Comparison of ENCODE assay signal across 8 mouse cellular contexts in the genomic region with DNA sequence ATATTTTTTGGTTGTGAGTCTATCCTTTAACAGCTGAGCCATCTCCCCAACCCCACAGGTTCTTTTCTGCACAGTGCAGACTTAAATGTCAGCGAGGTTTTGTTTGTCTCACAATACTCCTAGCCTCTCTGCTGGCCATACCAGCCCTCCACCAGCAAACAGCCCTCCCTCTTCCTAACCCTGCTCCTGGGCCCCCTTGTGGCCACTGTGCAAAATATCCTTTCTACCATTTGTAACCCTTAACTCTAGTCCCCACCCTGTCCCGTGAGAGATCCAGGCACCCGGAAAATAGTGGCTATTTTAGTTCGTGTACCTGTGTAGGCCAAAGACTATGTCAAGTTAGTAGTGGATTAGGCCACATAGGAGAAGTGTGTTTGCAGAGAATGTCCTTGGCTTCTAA. TPM values are rescaled to one million over a fixed set of nuclear protein-coding genes. Genes with fewer than 3 reads are reported as not detected.
DNase-seq lines count a peak whose midpoint lies in the region; ATAC-seq lines count a peak whose summit lies in the region.

No protein-coding gene starts in this region.

- H3K4me1 ChIP-seq in midbrain, embryonic 10.5 days: peaks cover 9% of the 10 kb centered on the region
- H3K4me1 ChIP-seq in midbrain, embryonic 16.5 days (ENCODE audit: control insufficient read depth, insufficient read depth, low read length): no peaks in the 10 kb centered on the region
- peaks cover 20% of the 10 kb centered on the region for H3K4me1 ChIP-seq in embryonic facial prominence, embryonic 10.5 days
- peaks cover 9% of the 10 kb centered on the region for H3K4me1 ChIP-seq in kidney, embryonic 15.5 days
- no peaks in the 10 kb centered on the region for H3K4me1 ChIP-seq in stomach, embryonic 16.5 days (ENCODE audit: control insufficient read depth, insufficient read depth, low read length)

- H3K9me3 ChIP-seq in midbrain, embryonic 10.5 days (replicated peaks): no peaks in the 10 kb centered on the region
- no peaks in the 10 kb centered on the region for H3K9me3 ChIP-seq in midbrain, embryonic 16.5 days (replicated peaks; ENCODE audit: control insufficient read depth, low read length, poor library complexity, severe bottlenecking)
- no peaks in the 10 kb centered on the region for H3K9me3 ChIP-seq in embryonic facial prominence, embryonic 10.5 days
- H3K9me3 ChIP-seq in kidney, embryonic 15.5 days (replicated peaks): no peaks in the 10 kb centered on the region
- no peaks in the 10 kb centered on the region for H3K9me3 ChIP-seq in stomach, embryonic 16.5 days (replicated peaks; ENCODE audit: control insufficient read depth, low read length)

- peaks cover 16% of the 10 kb centered on the region for H3K27me3 ChIP-seq in midbrain, embryonic 10.5 days (ENCODE audit: low read depth, poor library complexity, severe bottlenecking)
- H3K27me3 ChIP-seq in midbrain, embryonic 16.5 days (ENCODE audit: control insufficient read depth, insufficient read depth, low read depth, low read length): peaks cover 1% of the 10 kb centered on the region
- H3K27me3 ChIP-seq in embryonic facial prominence, embryonic 10.5 days (replicated peaks; ENCODE audit: low read depth, poor library complexity, severe bottlenecking): peaks cover 11% of the 10 kb centered on the region
- peaks cover 4% of the 10 kb centered on the region for H3K27me3 ChIP-seq in kidney, embryonic 15.5 days
- 0 out of 2 replicates have a peak, but pooled peaks cover 1% of the 10 kb centered on the region for H3K27me3 ChIP-seq in stomach, embryonic 16.5 days (ENCODE audit: control insufficient read depth, insufficient read depth, low read length)

- 18% methylated on average over 4 of the region's 4 CpGs for WGBS in midbrain, embryonic 10.5 days
- 12% methylated on average over 4 of the region's 4 CpGs for WGBS in midbrain, embryonic 16.5 days
- 23% methylated on average over 4 of the region's 4 CpGs for WGBS in embryonic facial prominence, embryonic 10.5 days
- 13% methylated on average over 4 of the region's 4 CpGs for WGBS in kidney, embryonic 15.5 days
- WGBS in stomach, embryonic 16.5 days: 11% methylated on average over 4 of the region's 4 CpGs

- no peak overlapping the region for H3K9ac ChIP-seq in midbrain, embryonic 16.5 days (ENCODE audit: low read depth, low read length)
- H3K9ac ChIP-seq in kidney, embryonic 15.5 days: no peak overlapping the region
- no peak overlapping the region for H3K9ac ChIP-seq in stomach, embryonic 16.5 days (ENCODE audit: low read length)

- no peak overlapping the region for H3K4me2 ChIP-seq in midbrain, embryonic 16.5 days (ENCODE audit: low read length)
- no peak overlapping the region for H3K4me2 ChIP-seq in kidney, embryonic 15.5 days
- no peak overlapping the region for H3K4me2 ChIP-seq in stomach, embryonic 16.5 days (ENCODE audit: low read depth, low read length)

- peak; percentile 67 for DNase-seq in midbrain, embryonic 10.5 days (ENCODE audit: low spot score)
- peak; percentile 90 for DNase-seq in ZHBTc4 (ENCODE audit: low read depth, low spot score)
- peak; percentile 78 for DNase-seq in embryonic facial prominence, embryonic 10.5 days (ENCODE audit: low spot score)
- peak; percentile 56 for DNase-seq in lung, postnatal 25 days (ENCODE audit: low spot score)
- DNase-seq in right cerebral cortex, postnatal 36 days (ENCODE audit: low spot score in 2 of 2): no peak

- no peak overlapping the region for H3K27ac ChIP-seq in midbrain, embryonic 10.5 days (replicated peaks)
- no peak overlapping the region for H3K27ac ChIP-seq in midbrain, embryonic 16.5 days (ENCODE audit: low read length)
- no peak overlapping the region for H3K27ac ChIP-seq in embryonic facial prominence, embryonic 10.5 days (replicated peaks)
- no peak overlapping the region for H3K27ac ChIP-seq in kidney, embryonic 15.5 days
- H3K27ac ChIP-seq in stomach, embryonic 16.5 days (ENCODE audit: low read length): no peak overlapping the region

- ATAC-seq in midbrain, embryonic 16.5 days: no peak
- ATAC-seq in kidney, embryonic 15.5 days (replicated peaks; ENCODE audit: low FRiP score): peak; percentile 74
- ATAC-seq in stomach, embryonic 16.5 days (ENCODE audit: insufficient read depth, low FRiP score): peak; percentile 79

- peaks cover 5% of the 10 kb centered on the region for H3K36me3 ChIP-seq in midbrain, embryonic 10.5 days
- no peaks in the 10 kb centered on the region for H3K36me3 ChIP-seq in midbrain, embryonic 16.5 days (ENCODE audit: control insufficient read depth, insufficient read depth, low read length)
- H3K36me3 ChIP-seq in embryonic facial prominence, embryonic 10.5 days (replicated peaks): peaks cover 5% of the 10 kb centered on the region
- peaks cover 1% of the 10 kb centered on the region; the same call in 1 of the 2 replicates for H3K36me3 ChIP-seq in kidney, embryonic 15.5 days
- no peaks in the 10 kb centered on the region for H3K36me3 ChIP-seq in stomach, embryonic 16.5 days (ENCODE audit: control insufficient read depth, insufficient read depth, low read length)

- H3K4me3 ChIP-seq in midbrain, embryonic 10.5 days: no peak overlapping the region
- no peak overlapping the region for H3K4me3 ChIP-seq in midbrain, embryonic 16.5 days (ENCODE audit: low read depth, low read length)
- no peak overlapping the region for H3K4me3 ChIP-seq in embryonic facial prominence, embryonic 10.5 days
- no peak overlapping the region for H3K4me3 ChIP-seq in kidney, embryonic 15.5 days (replicated peaks)
- H3K4me3 ChIP-seq in stomach, embryonic 16.5 days (replicated peaks; ENCODE audit: low read length): no peak overlapping the region

RNA-seq across cellular contexts. Expression of a gene that starts 6.5 kb away (rescaled TPM):
- polyA plus RNA-seq in midbrain, embryonic 10.5 days (2016; fragmentation: Nextera tagmentation; extraction: Ambion mirVana): 0.32 and 0.39 TPM in 2 replicates
- 10.1 and 17.1 TPM in 2 replicates for polyA plus RNA-seq in midbrain, embryonic 16.5 days (2015; fragmentation: Nextera tagmentation; extraction: Ambion mirVana)
- polyA plus RNA-seq in embryonic facial prominence, embryonic 10.5 days (2016; fragmentation: Nextera tagmentation; extraction: Ambion mirVana): 1.8 and 2.0 TPM in 2 replicates
- 0.63 and 1.0 TPM in 2 replicates for polyA plus RNA-seq in kidney, embryonic 15.5 days (2015; fragmentation: Nextera tagmentation; extraction: Ambion mirVana)
- 2.2 and 3.4 TPM in 2 replicates for polyA plus RNA-seq in stomach, embryonic 16.5 days (2015; fragmentation: Nextera tagmentation; extraction: Ambion mirVana)

RNA-seq across cellular contexts. Expression of a gene that starts 8.5 kb away (rescaled TPM):
- polyA plus RNA-seq in midbrain, embryonic 10.5 days (2016; fragmentation: Nextera tagmentation; extraction: Ambion mirVana): 1,200 and 1,392 TPM in 2 replicates
- polyA plus RNA-seq in midbrain, embryonic 16.5 days (2015; fragmentation: Nextera tagmentation; extraction: Ambion mirVana): 639 and 669 TPM in 2 replicates
- polyA plus RNA-seq in embryonic facial prominence, embryonic 10.5 days (2016; fragmentation: Nextera tagmentation; extraction: Ambion mirVana): 1,419 and 1,432 TPM in 2 replicates
- polyA plus RNA-seq in kidney, embryonic 15.5 days (2015; fragmentation: Nextera tagmentation; extraction: Ambion mirVana): 1,386 and 1,404 TPM in 2 replicates
- 1,046 and 1,463 TPM in 2 replicates for polyA plus RNA-seq in stomach, embryonic 16.5 days (2015; fragmentation: Nextera tagmentation; extraction: Ambion mirVana)

RNA-seq across cellular contexts. Expression of a gene that starts 47.5 kb away (rescaled TPM):
- 3.6 and 3.8 TPM in 2 replicates for polyA plus RNA-seq in midbrain, embryonic 10.5 days (2016; fragmentation: Nextera tagmentation; extraction: Ambion mirVana)
- 0.40 and 0.42 TPM in 2 replicates for polyA plus RNA-seq in midbrain, embryonic 16.5 days (2015; fragmentation: Nextera tagmentation; extraction: Ambion mirVana)
- polyA plus RNA-seq in embryonic facial prominence, embryonic 10.5 days (2016; fragmentation: Nextera tagmentation; extraction: Ambion mirVana): 8.2 and 8.5 TPM in 2 replicates
- polyA plus RNA-seq in kidney, embryonic 15.5 days (2015; fragmentation: Nextera tagmentation; extraction: Ambion mirVana): 9.5 and 12.7 TPM in 2 replicates
- 17.6 and 18.4 TPM in 2 replicates for polyA plus RNA-seq in stomach, embryonic 16.5 days (2015; fragmentation: Nextera tagmentation; extraction: Ambion mirVana)

RNA-seq across cellular contexts. Expression of a gene that starts 47.9 kb away (rescaled TPM):
- 49.5 and 50.9 TPM in 2 replicates for polyA plus RNA-seq in midbrain, embryonic 10.5 days (2016; fragmentation: Nextera tagmentation; extraction: Ambion mirVana)
- 47.4 and 48.2 TPM in 2 replicates for polyA plus RNA-seq in midbrain, embryonic 16.5 days (2015; fragmentation: Nextera tagmentation; extraction: Ambion mirVana)
- polyA plus RNA-seq in embryonic facial prominence, embryonic 10.5 days (2016; fragmentation: Nextera tagmentation; extraction: Ambion mirVana): 51.3 and 54.5 TPM in 2 replicates
- polyA plus RNA-seq in kidney, embryonic 15.5 days (2015; fragmentation: Nextera tagmentation; extraction: Ambion mirVana): 48.9 and 52.5 TPM in 2 replicates
- 43.0 and 44.8 TPM in 2 replicates for polyA plus RNA-seq in stomach, embryonic 16.5 days (2015; fragmentation: Nextera tagmentation; extraction: Ambion mirVana)

Comparison
In these comparisons a context has a peak if more than half of its experiments do, and no peak if none do; other contexts are left out.
1. DNase-seq: peak in midbrain, embryonic 10.5 days (single experiment), ZHBTc4 (single experiment), embryonic facial prominence, embryonic 10.5 days (single experiment) and lung, postnatal 25 days (single experiment); none in right cerebral cortex, postnatal 36 days (0 of 2).